Mouse (Mus musculus) liver, embryonic 13.5 days (tissue): ENCODE results near the gene Tpgs1. TPM values are rescaled to one million over a fixed set of nuclear protein-coding genes. Genes with fewer than 3 reads are reported as not detected.
A peak's percentile ranks its signal among the peaks of the same experiment; 100 is the strongest.

Experiments used
- ATAC-seq: fragments of 200-750 bp; cut with Nextera tagmentation; 2 replicates; pipeline ENCODE4 v1.8.0; 2017; ENCODE audit warnings: low read depth, mild to moderate bottlenecking, moderate number of reproducible peaks, moderate library complexity
- DNase-seq: peaks from one replicate; pipeline ENCODE4 v3.0.0; 2022
- H3K27ac ChIP-seq: fragments of 300-500 bp; sonication (generic); 2 replicates; pipeline ENCODE4 v1.5.1; 2015; ENCODE audit warnings: moderate library complexity, mild to moderate bottlenecking, inconsistent platforms
- H3K27me3 ChIP-seq: fragments of 300-500 bp; sonication (generic); 2 replicates; pipeline ENCODE4 v1.6.1; 2015; ENCODE audit warnings: mild to moderate bottlenecking, inconsistent platforms
- H3K36me3 ChIP-seq: fragments of 300-500 bp; sonication (generic); 2 replicates; pipeline ENCODE4 v1.6.1; 2015; ENCODE audit warnings: mild to moderate bottlenecking, inconsistent platforms
- H3K4me1 ChIP-seq: fragments of 300-500 bp; sonication (generic); replicated peaks from 2 replicates; pipeline ENCODE4 v1.6.1; 2015; ENCODE audit warnings: inconsistent platforms
- H3K4me2 ChIP-seq: fragments of 300-500 bp; sonication (generic); 2 replicates; pipeline ENCODE4 v1.6.1; 2015; ENCODE audit warnings: inconsistent platforms, mild to moderate bottlenecking, moderate library complexity
- H3K4me3 ChIP-seq: fragments of 300-500 bp; sonication (generic); replicated peaks from 2 replicates; pipeline ENCODE4 v1.5.1; 2015; ENCODE audit warnings: mild to moderate bottlenecking, inconsistent platforms
- H3K9ac ChIP-seq: fragments of 300-500 bp; sonication (generic); 2 replicates; pipeline ENCODE4 v1.6.1; 2015; ENCODE audit warnings: mild to moderate bottlenecking, inconsistent platforms
- H3K9me3 ChIP-seq: fragments of 300-500 bp; sonication (generic); replicated peaks from 2 replicates; pipeline ENCODE4 v1.6.1; 2016; ENCODE audit warnings: inconsistent platforms
- WGBS: fragments of 180-500 bp; shearing (Covaris S2); methylation state at CpG from one replicate; pipeline ENCODE4 v1.1.7; 2015; ENCODE audit not compliant: insufficient replicate concordance; 5-methylcytosine and 5-hydroxymethylcytosine counted together
- polyA plus RNA-seq: library from polyadenylated mRNA; unstranded; fragments of >200 nt; fragmentation: Nextera tagmentation; extraction: Ambion mirVana; gene quantifications from 2 replicates; pipeline ENCODE4 v1.2.1, GENCODE M21; 2015

Tpgs1 gene
- polyA plus RNA-seq = 25.3 and 27.5 TPM in 2 replicates

GRCm38 (mm10) chr10:79668771-79669575, at the start of gene Tpgs1:
Tpgs1 (plus strand) TSS chr10:79669369.
- H3K9me3 ChIP-seq = no peaks in the 10 kb centered on the region
- under 1% methylated on average over 45 of the region's 45 CpGs for WGBS
- peaks cover 23% of the 10 kb centered on the region for H3K4me1 ChIP-seq
- peak within 1 kb of the TSS; percentile 86 for H3K9ac ChIP-seq
- peak within 1 kb of the TSS; percentile 89 for H3K4me2 ChIP-seq
- H3K27me3 ChIP-seq = peaks cover 9% of the 10 kb centered on the region; the same call in 1 of the 2 replicates
- H3K36me3 ChIP-seq = no peaks in the 10 kb centered on the region
- ATAC-seq (peak; percentile 73), DNase-seq (peak; percentile 85)
- H3K4me3 ChIP-seq = peak within 1 kb of the TSS; percentile 86
- peak within 1 kb of the TSS; percentile 83 for H3K27ac ChIP-seq

- Histone ChIP-seq H3K36me3 (no peaks in the 10 kb centered on the region), H3K4me2 (no peak overlapping the region), H3K9ac (no peak overlapping the region), H3K27ac (no peak overlapping the region), H3K4me3 (no peak overlapping the region), H3K9me3 (no peaks in the 10 kb centered on the region), H3K27me3 (0 out of 2 replicates have a peak, but pooled peaks cover 6% of the 10 kb centered on the region), H3K4me1 (no peaks in the 10 kb centered on the region)
- DNase-seq = no peak
- ATAC-seq = no peak
- WGBS = 62% methylated on average over 12 of the region's 12 CpGs
Observed at GRCm38 (mm10) chr10:79623950-79624349, 45.2 kb upstream of the Tpgs1 start.

- no peak for ATAC-seq
- no peak overlapping the region for H3K4me3 ChIP-seq
- no peaks in the 10 kb centered on the region for H3K36me3 ChIP-seq
- 0 out of 2 replicates have a peak, but pooled peaks cover 6% of the 10 kb centered on the region for H3K27me3 ChIP-seq
- WGBS = 60% methylated on average over 9 of the region's 9 CpGs
- H3K9ac ChIP-seq = no peak overlapping the region
- DNase-seq = no peak
- no peaks in the 10 kb centered on the region for H3K4me1 ChIP-seq
- H3K27ac ChIP-seq = no peak overlapping the region
- no peaks in the 10 kb centered on the region for H3K9me3 ChIP-seq
- H3K4me2 ChIP-seq = no peak overlapping the region
Observed at GRCm38 (mm10) chr10:79625398-79625797, 43.8 kb upstream of the Tpgs1 start.

GRCm38 (mm10) chr10:79626156-79626555, 43.0 kb upstream of the Tpgs1 start:
- Histone ChIP-seq H3K4me2 (no peak overlapping the region), H3K9me3 (no peaks in the 10 kb centered on the region), H3K4me3 (no peak overlapping the region), H3K4me1 (no peaks in the 10 kb centered on the region), H3K27me3 (0 out of 2 replicates have a peak, but pooled peaks cover 6% of the 10 kb centered on the region), H3K27ac (no peak overlapping the region), H3K9ac (no peak overlapping the region), H3K36me3 (no peaks in the 10 kb centered on the region)
- ATAC-seq (no peak), DNase-seq (no peak)
- 65% methylated on average over 10 of the region's 10 CpGs for WGBS

GRCm38 (mm10) chr10:79628377-79628776, 40.8 kb upstream of the Tpgs1 start:
- Histone ChIP-seq H3K9ac (no peak overlapping the region), H3K36me3 (no peaks in the 10 kb centered on the region), H3K27me3 (0 out of 2 replicates have a peak, but pooled peaks cover 4% of the 10 kb centered on the region), H3K4me2 (no peak overlapping the region), H3K4me1 (no peaks in the 10 kb centered on the region), H3K4me3 (no peak overlapping the region), H3K9me3 (no peaks in the 10 kb centered on the region), H3K27ac (no peak overlapping the region)
- DNase-seq (no peak), ATAC-seq (no peak)
- 62% methylated on average over 5 of the region's 5 CpGs for WGBS

- Histone ChIP-seq H3K9me3 (no peaks in the 10 kb centered on the region), H3K4me2 (no peak overlapping the region), H3K27me3 (peaks cover 20% of the 10 kb centered on the region), H3K9ac (no peak overlapping the region), H3K4me3 (no peak overlapping the region), H3K4me1 (no peaks in the 10 kb centered on the region), H3K36me3 (no peaks in the 10 kb centered on the region), H3K27ac (no peak overlapping the region)
- WGBS = 68% methylated on average over 4 of the region's 4 CpGs
- no peak for ATAC-seq
- no peak for DNase-seq
Observed at GRCm38 (mm10) chr10:79631432-79631831, 37.7 kb upstream of the Tpgs1 start.

- Histone ChIP-seq H3K36me3 (no peaks in the 10 kb centered on the region), H3K9me3 (no peaks in the 10 kb centered on the region), H3K27ac (no peak overlapping the region), H3K9ac (no peak overlapping the region), H3K4me3 (no peak overlapping the region), H3K4me1 (peaks cover 6% of the 10 kb centered on the region), H3K27me3 (peaks cover 38% of the 10 kb centered on the region), H3K4me2 (no peak overlapping the region)
- DNase-seq (no peak), ATAC-seq (no peak)
- WGBS = 63% methylated on average over 17 of the region's 17 CpGs
Observed at GRCm38 (mm10) chr10:79633006-79633777, 36.0 kb upstream of the Tpgs1 start.

- H3K4me3 ChIP-seq = no peak overlapping the region
- no peak for DNase-seq
- H3K4me1 ChIP-seq = peaks cover 9% of the 10 kb centered on the region
- peaks cover 61% of the 10 kb centered on the region for H3K27me3 ChIP-seq
- H3K27ac ChIP-seq = no peak overlapping the region
- WGBS = 63% methylated on average over 8 of the region's 8 CpGs
- no peak overlapping the region for H3K9ac ChIP-seq
- no peaks in the 10 kb centered on the region for H3K9me3 ChIP-seq
- H3K4me2 ChIP-seq = no peak overlapping the region
- ATAC-seq = no peak
- H3K36me3 ChIP-seq = no peaks in the 10 kb centered on the region
Observed at GRCm38 (mm10) chr10:79636287-79636686, 32.9 kb upstream of the Tpgs1 start.

GRCm38 (mm10) chr10:79637128-79638110, 31.8 kb upstream of the Tpgs1 start, which contains the start of gene Shc2:
Shc2 (minus strand) TSS chr10:79637918.
- Histone ChIP-seq H3K36me3 (no peaks in the 10 kb centered on the region), H3K27me3 (peaks cover 61% of the 10 kb centered on the region), H3K4me2 (peak within 1 kb of the TSS; percentile 64), H3K9ac (no peak within 1 kb of the TSS), H3K4me3 (peak within 1 kb of the TSS; percentile 50), H3K4me1 (peaks cover 9% of the 10 kb centered on the region), H3K9me3 (no peaks in the 10 kb centered on the region), H3K27ac (no peak within 1 kb of the TSS)
- DNase-seq (no peak), ATAC-seq (no peak)
- 1% methylated on average over 70 of the region's 116 CpGs for WGBS

GRCm38 (mm10) chr10:79638486-79639204, 30.5 kb upstream of the Tpgs1 start:
- ATAC-seq (no peak), DNase-seq (no peak)
- 7% methylated on average over 23 of the region's 23 CpGs for WGBS
- Histone ChIP-seq H3K27me3 (peaks cover 61% of the 10 kb centered on the region), H3K4me2 (no peak overlapping the region), H3K27ac (no peak overlapping the region), H3K4me3 (no peak overlapping the region), H3K9me3 (no peaks in the 10 kb centered on the region), H3K36me3 (no peaks in the 10 kb centered on the region), H3K9ac (no peak overlapping the region), H3K4me1 (peaks cover 9% of the 10 kb centered on the region)
